Mouse (Mus musculus): ENCODE measurements at regions not wholly inside any gene's neighbourhood (a gene's known extent, or its start where the extent isn't known, plus 50 kb on each side); places are given as distances from the start of the nearest gene placed in this dataset.
"Not testable (repeated sequence)": the region's sequence is repeated elsewhere in the genome, so short reads cannot be mapped to it uniquely, and the experiment has no call there.

- H3K4me3 ChIP-seq (ENCODE audit: low read depth, low read length); ATAC-seq; H3K4me1 ChIP-seq (ENCODE audit: insufficient read depth); H3K36me3 ChIP-seq (replicated peaks; ENCODE audit: insufficient read depth, low read length); DNase-seq; H3K27me3 ChIP-seq (ENCODE audit: insufficient read depth, low read length); H3K9me3 ChIP-seq (ENCODE audit: low read length); H3K27ac ChIP-seq (ENCODE audit: low read depth); H3K4me2 ChIP-seq (ENCODE audit: low read depth, low read length); H3K9ac ChIP-seq (replicated peaks): not testable (repeated sequence)
- WGBS (ENCODE audit: insufficient replicate concordance), result 73% methylated on average over 1 of the region's 1 CpGs
These were observed 505.7 kb upstream of the Olfr1507 start for GRCm38 (mm10) chr14:53001289-53001688.

DNA sequence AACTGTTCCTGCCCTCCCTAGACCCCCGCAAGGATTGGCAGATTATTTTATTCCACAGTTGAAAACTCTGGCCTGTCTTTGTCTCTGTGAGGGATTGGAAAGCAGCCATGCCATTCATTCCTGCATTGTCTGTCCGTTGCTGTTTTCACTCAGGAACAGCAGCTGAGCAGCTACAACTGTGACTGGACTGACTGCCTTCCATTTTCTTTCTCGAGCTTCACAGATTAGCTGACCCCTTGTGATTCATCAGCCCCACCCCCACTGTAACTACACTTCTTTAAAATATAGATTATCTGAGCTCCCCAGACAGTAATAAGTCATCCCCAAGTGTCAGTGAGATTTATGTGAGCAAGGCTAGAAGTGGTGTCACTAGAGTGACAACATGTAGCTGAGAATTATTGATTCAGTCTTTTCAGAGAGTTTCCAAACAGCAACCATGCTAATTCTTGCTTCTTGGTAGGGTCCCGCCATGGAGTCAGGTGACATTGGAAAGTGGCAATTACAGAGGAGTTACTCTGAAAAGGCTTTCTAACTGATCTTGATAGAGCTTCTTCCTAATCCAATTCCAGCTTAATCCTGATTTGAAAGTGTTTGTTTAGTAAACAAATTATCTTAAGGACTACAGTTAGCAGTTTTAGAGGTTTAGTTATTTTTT lies 496.7 kb upstream of the Olfr1507 start:
- H3K36me3 ChIP-seq (replicated peaks; ENCODE audit: insufficient read depth, low read length); H3K9me3 ChIP-seq (ENCODE audit: low read length); ATAC-seq; H3K27me3 ChIP-seq (ENCODE audit: insufficient read depth, low read length); H3K27ac ChIP-seq (ENCODE audit: low read depth); H3K9ac ChIP-seq (replicated peaks); H3K4me3 ChIP-seq (ENCODE audit: low read depth, low read length); H3K4me2 ChIP-seq (ENCODE audit: low read depth, low read length); H3K4me1 ChIP-seq (ENCODE audit: insufficient read depth); DNase-seq: not testable (repeated sequence)
- 25% methylated on average over 1 of the region's 4 CpGs for WGBS (ENCODE audit: insufficient replicate concordance)

DNA sequence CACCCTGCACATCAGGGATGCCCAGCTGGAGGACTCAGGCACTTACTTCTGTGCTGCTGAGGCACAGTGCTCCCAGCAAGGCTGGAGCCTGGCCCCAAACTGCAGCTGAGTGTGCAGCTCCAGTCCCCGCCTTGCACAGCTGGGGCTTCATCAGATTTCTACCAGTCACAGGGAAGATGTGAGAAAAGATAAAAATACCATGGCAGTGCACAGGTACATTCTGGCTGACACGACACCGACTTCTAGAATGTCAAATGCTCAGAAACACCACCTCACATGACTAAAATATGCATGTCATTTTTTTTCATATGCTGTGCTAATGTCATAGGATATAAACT lies 495.7 kb upstream of the Olfr1507 start:
- not testable (repeated sequence) for H3K9me3 ChIP-seq (ENCODE audit: low read length); H3K36me3 ChIP-seq (replicated peaks; ENCODE audit: insufficient read depth, low read length); DNase-seq; H3K27ac ChIP-seq (ENCODE audit: low read depth); H3K4me3 ChIP-seq (ENCODE audit: low read depth, low read length); H3K4me1 ChIP-seq (ENCODE audit: insufficient read depth); H3K4me2 ChIP-seq (ENCODE audit: low read depth, low read length); H3K9ac ChIP-seq (replicated peaks); ATAC-seq; H3K27me3 ChIP-seq (ENCODE audit: insufficient read depth, low read length)
- no CpG with 5 or more reads among the region's 3 CpGs for WGBS (ENCODE audit: insufficient replicate concordance)

- H3K9me3 ChIP-seq (ENCODE audit: low read length); DNase-seq; H3K4me2 ChIP-seq (ENCODE audit: low read depth, low read length); H3K36me3 ChIP-seq (replicated peaks; ENCODE audit: insufficient read depth, low read length); ATAC-seq; H3K27ac ChIP-seq (ENCODE audit: low read depth); H3K9ac ChIP-seq (replicated peaks); H3K4me1 ChIP-seq (ENCODE audit: insufficient read depth); H3K4me3 ChIP-seq (ENCODE audit: low read depth, low read length); H3K27me3 ChIP-seq (ENCODE audit: insufficient read depth, low read length): not testable (repeated sequence)
- WGBS (ENCODE audit: insufficient replicate concordance), result no CpG with 5 or more reads among the region's 12 CpGs
These were observed 495.2 kb upstream of the Olfr1507 start for GRCm38 (mm10) chr14:52990569-52991327.

- not testable (repeated sequence) for H3K4me3 ChIP-seq (ENCODE audit: low read depth, low read length); H3K36me3 ChIP-seq (replicated peaks; ENCODE audit: insufficient read depth, low read length); DNase-seq; H3K27me3 ChIP-seq (ENCODE audit: insufficient read depth, low read length); H3K4me2 ChIP-seq (ENCODE audit: low read depth, low read length); ATAC-seq; H3K4me1 ChIP-seq (ENCODE audit: insufficient read depth); H3K9ac ChIP-seq (replicated peaks); H3K27ac ChIP-seq (ENCODE audit: low read depth); H3K9me3 ChIP-seq (ENCODE audit: low read length)
- 47% methylated on average over 1 of the region's 1 CpGs for WGBS (ENCODE audit: insufficient replicate concordance)
These were observed 494.4 kb upstream of the Olfr1507 start for GRCm38 (mm10) chr14:52989940-52990339.

- not testable (repeated sequence) for H3K9me3 ChIP-seq (ENCODE audit: low read length); H3K27me3 ChIP-seq (ENCODE audit: insufficient read depth, low read length); H3K4me1 ChIP-seq (ENCODE audit: insufficient read depth); ATAC-seq; H3K4me2 ChIP-seq (ENCODE audit: low read depth, low read length); H3K27ac ChIP-seq (ENCODE audit: low read depth); H3K4me3 ChIP-seq (ENCODE audit: low read depth, low read length); DNase-seq; H3K9ac ChIP-seq (replicated peaks); H3K36me3 ChIP-seq (replicated peaks; ENCODE audit: insufficient read depth, low read length)
- no CpG with 5 or more reads among the region's 6 CpGs for WGBS (ENCODE audit: insufficient replicate concordance)
These were observed 493.0 kb upstream of the Olfr1507 start for GRCm38 (mm10) chr14:52988563-52988962.

- H3K27ac ChIP-seq (ENCODE audit: low read depth); H3K4me1 ChIP-seq (ENCODE audit: insufficient read depth); H3K9me3 ChIP-seq (ENCODE audit: low read length); H3K4me2 ChIP-seq (ENCODE audit: low read depth, low read length); H3K27me3 ChIP-seq (ENCODE audit: insufficient read depth, low read length); H3K9ac ChIP-seq (replicated peaks); ATAC-seq; H3K4me3 ChIP-seq (ENCODE audit: low read depth, low read length); DNase-seq; H3K36me3 ChIP-seq (replicated peaks; ENCODE audit: insufficient read depth, low read length): not testable (repeated sequence)
- no CpG with 5 or more reads among the region's 12 CpGs for WGBS (ENCODE audit: insufficient replicate concordance)
These were observed 476.9 kb upstream of the Olfr1507 start for GRCm38 (mm10) chr14:52972207-52973003.

DNA sequence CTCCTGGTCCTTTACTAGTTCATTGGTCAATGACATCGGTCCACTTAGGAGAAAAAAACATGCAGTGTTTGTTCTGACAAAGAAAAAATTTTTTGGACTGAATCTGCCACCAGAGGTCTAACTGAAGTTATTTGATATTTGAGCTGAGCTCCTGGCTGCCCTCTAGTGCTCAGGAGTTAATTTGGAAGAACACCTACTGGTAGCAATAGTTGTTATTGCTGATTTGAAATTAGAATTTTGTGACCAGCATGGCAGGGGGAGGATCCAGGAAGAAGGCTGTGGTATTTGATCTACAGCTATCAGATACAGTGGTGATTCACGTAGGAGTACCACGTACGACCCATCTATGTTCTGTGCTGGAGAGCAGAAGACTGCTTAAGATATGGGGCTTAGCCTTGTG lies 466.6 kb upstream of the Olfr1507 start:
- H3K27ac ChIP-seq (ENCODE audit: low read depth); H3K4me3 ChIP-seq (ENCODE audit: low read depth, low read length); H3K9ac ChIP-seq (replicated peaks); ATAC-seq; DNase-seq; H3K9me3 ChIP-seq (ENCODE audit: low read length); H3K4me1 ChIP-seq (ENCODE audit: insufficient read depth); H3K27me3 ChIP-seq (ENCODE audit: insufficient read depth, low read length); H3K36me3 ChIP-seq (replicated peaks; ENCODE audit: insufficient read depth, low read length); H3K4me2 ChIP-seq (ENCODE audit: low read depth, low read length): not testable (repeated sequence)
- WGBS (ENCODE audit: insufficient replicate concordance), result 57% methylated on average over 3 of the region's 4 CpGs

DNA sequence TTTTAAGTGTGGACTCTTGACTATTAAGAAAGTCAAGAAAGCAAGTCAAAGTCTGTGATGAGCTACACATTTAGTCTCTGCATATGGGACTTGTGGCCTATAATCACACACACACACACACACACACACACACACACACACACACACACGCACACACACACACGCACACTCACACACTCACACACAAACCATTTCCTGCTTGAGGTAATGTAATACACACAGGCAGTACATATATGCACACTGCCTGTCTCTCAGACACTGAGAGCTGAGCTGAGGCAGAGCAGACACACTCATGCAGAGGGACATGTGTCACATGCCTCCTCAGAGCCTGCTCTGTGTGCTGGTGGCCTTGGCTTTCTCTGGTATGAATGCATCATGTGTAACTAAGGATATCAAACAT lies 461.0 kb upstream of the Olfr1507 start:
- H3K4me3 ChIP-seq (ENCODE audit: low read depth, low read length); ATAC-seq; H3K27ac ChIP-seq (ENCODE audit: low read depth); H3K36me3 ChIP-seq (replicated peaks; ENCODE audit: insufficient read depth, low read length); DNase-seq; H3K9me3 ChIP-seq (ENCODE audit: low read length); H3K4me1 ChIP-seq (ENCODE audit: insufficient read depth); H3K9ac ChIP-seq (replicated peaks); H3K4me2 ChIP-seq (ENCODE audit: low read depth, low read length); H3K27me3 ChIP-seq (ENCODE audit: insufficient read depth, low read length): not testable (repeated sequence)
- 80% methylated on average over 1 of the region's 2 CpGs for WGBS (ENCODE audit: insufficient replicate concordance)
